Mouse (Mus musculus): ENCODE measurements around the gene Pttg1. TPM values are rescaled to one million over a fixed set of nuclear protein-coding genes. Genes with fewer than 3 reads are reported as not detected.
A peak's percentile ranks its signal among the peaks of the same experiment; 100 is the strongest.

Gene Pttg1
- polyA plus RNA-seq, 1 experiment from 2014 or later, result 85.6 TPM

- peaks cover 8% of the 10 kb centered on the region for H3K9me3 ChIP-seq (replicated peaks)
- H3K36me3 ChIP-seq, result no peaks in the 10 kb centered on the region
- no peak for ATAC-seq (ENCODE audit: low FRiP score)
Observed at GRCm38 (mm10) chr11:43400131-43400530, 25.9 kb downstream of the Pttg1 start.

DNA sequence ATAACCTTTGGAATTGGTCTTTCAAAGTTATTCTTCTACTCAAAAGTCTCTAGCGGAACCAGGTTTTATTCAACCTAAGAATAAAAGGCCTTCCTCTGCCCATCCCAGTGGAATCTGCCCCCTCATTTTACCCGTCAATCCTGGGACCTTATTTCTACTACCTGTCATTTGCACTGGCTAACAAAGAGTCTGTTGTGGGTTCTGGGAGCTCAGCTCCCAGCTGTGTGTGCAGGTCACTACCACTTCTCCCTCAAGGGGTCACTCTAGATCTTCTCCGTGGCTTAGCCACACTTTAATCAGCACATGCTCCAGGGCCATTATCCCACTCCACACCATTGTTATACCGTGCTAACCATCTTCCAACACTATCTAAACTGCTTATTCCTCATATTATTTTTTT, 26.8 kb downstream of the Pttg1 start:
- Histone ChIP-seq H3K9me3 (replicated peaks) (peaks cover 2% of the 10 kb centered on the region; the same call in 1 of the 2 replicates), H3K9ac (no peak overlapping the region), H3K4me2 (replicated peaks) (no peak overlapping the region), H3K27ac (no peak overlapping the region), H3K4me3 (no peak overlapping the region), H3K4me1 (no peaks in the 10 kb centered on the region), H3K27me3 (no peaks in the 10 kb centered on the region), H3K36me3 (no peaks in the 10 kb centered on the region)
- no peak for ATAC-seq (ENCODE audit: low FRiP score)
- WGBS, result 38% methylated on average over 4 of the region's 4 CpGs

More at GRCm38 (mm10) chr11:43400131-43400530, 25.9 kb downstream of the Pttg1 start:
- no peak overlapping the region for H3K9ac ChIP-seq
- H3K4me2 ChIP-seq (replicated peaks), result no peak overlapping the region
- no peaks in the 10 kb centered on the region for H3K4me1 ChIP-seq
- H3K27me3 ChIP-seq, result no peaks in the 10 kb centered on the region
- H3K27ac ChIP-seq, result no peak overlapping the region
- no peak overlapping the region for H3K4me3 ChIP-seq
- 76% methylated on average over 1 of the region's 1 CpGs for WGBS

DNA sequence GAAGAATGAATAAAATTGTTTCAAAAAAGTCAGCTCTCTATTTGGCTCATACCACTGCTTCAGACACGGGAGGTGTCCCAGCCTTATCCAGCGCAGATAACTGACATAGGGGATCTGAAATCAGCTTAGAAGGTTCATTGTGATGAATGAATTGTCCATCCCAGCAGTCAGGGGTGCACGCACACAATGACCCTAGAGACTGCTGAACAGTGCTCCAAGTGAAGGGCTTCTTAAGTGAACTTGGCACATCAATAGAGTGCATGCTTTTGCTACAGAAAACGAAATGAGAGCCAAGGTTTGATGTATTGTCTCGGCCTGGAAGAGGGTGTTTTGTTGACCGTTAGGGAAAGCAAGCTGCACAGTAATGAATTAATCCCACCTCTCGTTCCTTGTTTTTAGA, 29.4 kb downstream of the Pttg1 start:
- Histone ChIP-seq H3K9ac (no peak overlapping the region), H3K4me1 (no peaks in the 10 kb centered on the region), H3K4me2 (replicated peaks) (no peak overlapping the region), H3K36me3 (no peaks in the 10 kb centered on the region), H3K27ac (no peak overlapping the region), H3K9me3 (replicated peaks) (no peaks in the 10 kb centered on the region), H3K27me3 (no peaks in the 10 kb centered on the region), H3K4me3 (no peak overlapping the region)
- ATAC-seq (ENCODE audit: low FRiP score), result no peak
- WGBS, result 65% methylated on average over 7 of the region's 7 CpGs

- H3K9me3 ChIP-seq (replicated peaks), result no peaks in the 10 kb centered on the region
- WGBS, result 92% methylated on average over 4 of the region's 4 CpGs
- no peaks in the 10 kb centered on the region for H3K4me1 ChIP-seq
- ATAC-seq (ENCODE audit: low FRiP score), result no peak
- H3K36me3 ChIP-seq, result no peaks in the 10 kb centered on the region
- no peak overlapping the region for H3K9ac ChIP-seq
- H3K27ac ChIP-seq, result no peak overlapping the region
- no peaks in the 10 kb centered on the region for H3K27me3 ChIP-seq
- H3K4me2 ChIP-seq (replicated peaks), result no peak overlapping the region
- no peak overlapping the region for H3K4me3 ChIP-seq
Observed at GRCm38 (mm10) chr11:43396246-43396645, 29.8 kb downstream of the Pttg1 start.

DNA sequence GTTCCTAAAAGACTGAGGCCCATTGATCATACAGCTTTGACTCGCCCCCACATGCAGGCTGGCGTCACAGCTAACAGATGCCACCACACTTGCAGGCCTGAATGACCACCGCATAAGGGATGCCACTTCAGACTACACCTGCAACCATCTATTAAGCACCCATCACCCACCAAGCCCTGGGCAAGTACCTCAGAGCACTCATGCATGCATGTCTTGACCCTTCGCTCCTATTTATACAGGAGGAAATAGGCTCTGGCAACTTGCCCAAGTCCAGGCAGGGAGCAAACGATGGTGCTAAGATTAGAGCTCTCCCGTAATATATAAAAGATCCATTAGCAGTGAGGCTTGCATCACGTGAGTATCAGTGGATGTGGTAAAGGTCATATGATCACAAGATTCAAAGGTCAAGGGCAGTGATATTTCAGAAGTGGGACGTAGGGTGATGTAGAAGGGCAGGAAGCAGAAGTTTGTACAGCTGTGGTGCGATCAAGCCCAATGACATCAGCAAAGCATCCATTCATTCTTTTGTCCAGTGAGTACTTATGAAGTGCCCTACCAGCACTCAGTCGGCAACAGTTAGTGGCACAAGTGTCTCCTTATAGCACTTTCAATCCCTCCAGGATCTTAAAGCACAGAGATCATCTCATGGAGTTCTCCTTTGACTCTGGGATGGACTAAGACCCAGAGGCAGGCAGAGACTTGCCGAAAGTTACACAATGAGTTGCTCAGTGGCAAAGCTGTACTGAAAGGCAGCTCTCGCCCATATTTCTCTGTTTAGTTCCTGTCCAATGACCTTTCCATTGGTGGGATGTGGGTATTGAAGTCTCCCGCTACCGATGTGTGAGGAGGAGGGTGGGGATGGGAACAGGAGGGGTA, 30.7 kb downstream of the Pttg1 start:
- no peak overlapping the region for H3K4me3 ChIP-seq
- no peak overlapping the region for H3K4me2 ChIP-seq (replicated peaks)
- 86% methylated on average over 14 of the region's 14 CpGs for WGBS
- no peaks in the 10 kb centered on the region for H3K36me3 ChIP-seq
- H3K27ac ChIP-seq, result no peak overlapping the region
- no peak overlapping the region for H3K9ac ChIP-seq
- no peaks in the 10 kb centered on the region for H3K27me3 ChIP-seq
- H3K9me3 ChIP-seq (replicated peaks), result no peaks in the 10 kb centered on the region
- ATAC-seq (ENCODE audit: low FRiP score), result no peak; the same call in 1 of the 2 replicates
- H3K4me1 ChIP-seq, result no peaks in the 10 kb centered on the region

DNA sequence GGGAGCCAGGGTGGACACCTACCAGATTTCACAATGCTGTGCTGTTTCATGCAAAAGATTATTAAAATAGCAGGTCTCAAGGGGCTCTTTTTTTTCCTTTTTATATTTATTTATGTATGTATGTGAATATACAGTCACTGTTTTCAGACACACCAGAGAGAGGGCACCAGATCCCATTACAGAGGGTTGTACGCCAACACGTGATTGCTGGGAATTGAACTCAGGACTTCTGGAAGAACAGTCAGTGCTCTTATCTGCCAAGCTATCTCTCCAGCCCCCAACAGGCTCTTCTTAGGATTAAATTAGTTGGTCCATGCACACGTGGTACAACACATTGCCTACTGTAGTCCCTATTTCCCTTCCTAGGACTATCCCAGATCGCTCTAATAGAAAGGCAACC, 32.7 kb downstream of the Pttg1 start:
- no peak overlapping the region for H3K27ac ChIP-seq
- 89% methylated on average over 4 of the region's 4 CpGs for WGBS
- ATAC-seq (ENCODE audit: low FRiP score), result no peak
- H3K36me3 ChIP-seq, result no peaks in the 10 kb centered on the region
- no peak overlapping the region for H3K9ac ChIP-seq
- no peaks in the 10 kb centered on the region for H3K4me1 ChIP-seq
- H3K4me2 ChIP-seq (replicated peaks), result no peak overlapping the region
- H3K9me3 ChIP-seq (replicated peaks), result no peaks in the 10 kb centered on the region
- no peak overlapping the region for H3K4me3 ChIP-seq
- no peaks in the 10 kb centered on the region for H3K27me3 ChIP-seq

DNA sequence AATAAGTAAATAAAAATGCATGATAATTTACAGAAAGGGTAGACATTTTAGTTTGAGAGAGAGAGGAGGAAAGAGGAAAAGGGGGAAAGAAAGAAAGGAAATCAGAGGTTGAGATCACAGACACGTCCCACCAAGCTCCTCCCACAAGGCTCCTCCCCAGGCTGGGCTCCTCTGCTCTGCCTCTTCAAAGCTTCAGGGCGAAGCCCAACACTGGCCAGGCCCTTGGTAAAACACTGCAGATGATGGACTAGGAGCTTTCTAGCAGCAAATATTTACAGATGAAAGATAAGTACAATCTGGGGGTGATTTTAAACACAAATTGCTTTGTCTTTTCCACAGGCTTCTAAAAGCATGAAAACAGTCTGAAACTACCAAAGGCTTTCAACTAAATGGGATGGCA, 33.3 kb downstream of the Pttg1 start:
- no peaks in the 10 kb centered on the region for H3K9me3 ChIP-seq (replicated peaks)
- no peak overlapping the region for H3K27ac ChIP-seq
- no peak overlapping the region for H3K4me3 ChIP-seq
- H3K4me2 ChIP-seq (replicated peaks), result no peak overlapping the region
- H3K27me3 ChIP-seq, result no peaks in the 10 kb centered on the region
- ATAC-seq (ENCODE audit: low FRiP score), result no peak
- H3K4me1 ChIP-seq, result no peaks in the 10 kb centered on the region
- no peak overlapping the region for H3K9ac ChIP-seq
- H3K36me3 ChIP-seq, result no peaks in the 10 kb centered on the region
- 53% methylated on average over 2 of the region's 2 CpGs for WGBS

DNA sequence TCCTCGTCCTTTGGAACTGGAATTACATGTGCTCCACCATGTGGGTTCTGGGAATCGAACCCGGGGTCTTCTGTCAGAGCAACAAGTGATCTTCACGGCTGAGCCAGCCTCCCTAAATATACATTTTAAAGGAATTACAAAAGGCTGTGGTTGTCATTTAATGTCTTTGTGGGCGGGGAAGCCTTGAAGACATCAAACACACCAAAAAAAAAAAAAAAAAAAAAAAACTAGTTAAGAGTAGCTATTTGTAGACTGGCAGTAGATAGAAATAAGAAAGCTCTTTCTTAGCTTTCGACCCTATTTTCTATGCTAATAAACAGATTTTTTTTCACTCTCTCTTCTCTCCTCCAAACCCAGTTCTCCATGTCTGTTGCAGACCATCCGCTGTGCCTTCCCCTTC, 36.9 kb downstream of the Pttg1 start:
- Histone ChIP-seq H3K4me1 (peaks cover 15% of the 10 kb centered on the region), H3K4me3 (no peak overlapping the region), H3K9me3 (replicated peaks) (no peaks in the 10 kb centered on the region), H3K27ac (no peak overlapping the region), H3K4me2 (replicated peaks) (no peak overlapping the region), H3K9ac (no peak overlapping the region), H3K36me3 (no peaks in the 10 kb centered on the region), H3K27me3 (no peaks in the 10 kb centered on the region)
- WGBS, result 86% methylated on average over 7 of the region's 7 CpGs
- ATAC-seq (ENCODE audit: low FRiP score), result no peak

GRCm38 (mm10) chr11:43388122-43389097, 37.6 kb downstream of the Pttg1 start:
- no peak overlapping the region for H3K9ac ChIP-seq
- H3K36me3 ChIP-seq, result no peaks in the 10 kb centered on the region
- no peak overlapping the region for H3K4me3 ChIP-seq
- H3K27ac ChIP-seq, result no peak overlapping the region
- H3K27me3 ChIP-seq, result no peaks in the 10 kb centered on the region
- 83% methylated on average over 21 of the region's 21 CpGs for WGBS
- peaks cover 15% of the 10 kb centered on the region for H3K4me1 ChIP-seq
- no peak overlapping the region for H3K4me2 ChIP-seq (replicated peaks)
- ATAC-seq (ENCODE audit: low FRiP score), result no peak
- H3K9me3 ChIP-seq (replicated peaks), result no peaks in the 10 kb centered on the region

DNA sequence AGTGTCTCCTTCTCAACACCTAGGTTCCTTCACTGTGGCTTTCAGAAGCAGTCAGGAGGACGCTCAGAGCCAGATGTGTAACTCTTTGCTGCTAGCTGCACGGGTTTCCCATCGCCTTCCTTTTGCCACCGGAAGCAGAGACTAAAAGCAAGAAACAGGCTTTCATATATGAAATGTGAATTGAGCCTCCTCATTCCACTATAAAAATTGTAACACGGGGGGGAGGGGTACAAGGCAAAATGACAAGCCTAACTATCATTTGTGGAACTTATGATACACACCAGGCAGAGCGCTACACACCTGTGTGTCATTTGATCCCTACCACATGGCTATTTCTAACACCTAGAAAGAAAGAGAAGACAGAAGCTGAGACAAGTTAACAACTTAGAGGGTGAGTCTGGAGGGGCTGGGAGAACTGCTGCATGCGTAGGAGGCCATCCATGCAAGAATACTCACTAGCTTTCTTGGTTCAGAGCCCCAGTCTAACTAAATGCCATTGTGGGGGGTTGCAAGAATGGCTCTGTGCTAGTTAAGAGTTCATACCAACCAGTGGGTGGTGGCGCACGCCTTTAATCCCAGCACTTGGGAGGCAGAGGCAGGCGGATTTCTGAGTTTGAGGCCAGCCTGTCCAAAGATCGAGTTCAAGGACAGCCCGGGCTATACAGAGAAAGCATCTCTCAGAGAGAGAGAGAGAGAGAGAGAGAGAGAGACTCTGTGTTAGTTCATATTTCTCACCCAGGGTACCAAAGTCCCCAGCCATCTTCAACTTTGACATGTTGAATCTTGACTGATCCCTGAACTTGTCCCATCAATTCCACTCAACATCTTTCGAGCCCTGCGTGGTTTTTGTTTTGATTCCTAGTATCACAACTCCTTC, 38.8 kb downstream of the Pttg1 start:
- no peak overlapping the region for H3K4me3 ChIP-seq
- H3K36me3 ChIP-seq, result no peaks in the 10 kb centered on the region
- H3K9me3 ChIP-seq (replicated peaks), result no peaks in the 10 kb centered on the region
- no peak overlapping the region for H3K9ac ChIP-seq
- no peaks in the 10 kb centered on the region for H3K27me3 ChIP-seq
- H3K4me2 ChIP-seq (replicated peaks), result no peak overlapping the region
- peaks cover 15% of the 10 kb centered on the region for H3K4me1 ChIP-seq
- 94% methylated on average over 14 of the region's 14 CpGs for WGBS
- no peak for ATAC-seq (ENCODE audit: low FRiP score)
- no peak overlapping the region for H3K27ac ChIP-seq

DNA sequence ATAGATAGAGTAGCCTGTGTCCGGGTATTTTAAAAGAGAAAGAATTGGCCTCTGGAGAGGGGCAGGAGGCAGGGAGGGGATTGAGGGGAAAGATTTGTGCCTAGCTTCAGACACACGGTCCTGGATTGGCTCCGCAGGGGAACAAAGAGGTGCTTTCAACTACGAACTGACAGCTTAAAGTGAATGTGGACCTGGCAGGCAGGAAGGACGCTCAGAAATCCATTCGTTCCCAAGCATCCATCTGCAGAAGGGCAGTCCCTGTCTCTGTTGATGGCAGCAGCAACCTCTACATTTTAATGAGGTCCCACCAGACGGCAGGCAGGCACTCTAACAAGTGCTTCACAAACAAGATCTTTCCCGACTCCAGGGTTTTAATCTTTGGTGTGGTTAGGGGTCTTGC, 40.3 kb downstream of the Pttg1 start:
- Histone ChIP-seq H3K4me3 (peak overlapping the region; percentile 27), H3K4me2 (replicated peaks) (peak overlapping the region; percentile 63), H3K4me1 (peaks cover 15% of the 10 kb centered on the region), H3K9ac (peak overlapping the region; percentile 20; the same call in 1 of the 2 replicates), H3K36me3 (no peaks in the 10 kb centered on the region), H3K9me3 (replicated peaks) (no peaks in the 10 kb centered on the region), H3K27ac (no peak overlapping the region), H3K27me3 (no peaks in the 10 kb centered on the region)
- 3% methylated on average over 8 of the region's 8 CpGs for WGBS
- peak; percentile 53 for ATAC-seq (ENCODE audit: low FRiP score)

Data from hindbrain, embryonic 12.5 days (tissue).